Mouse (Mus musculus) neural tube, embryonic 14.5 days (tissue): ENCODE data around the gene Eef1akmt3. TPM values are rescaled to one million over a fixed set of nuclear protein-coding genes. Genes with fewer than 3 reads are reported as not detected.
A peak's percentile ranks its signal among the peaks of the same experiment; 100 is the strongest.

Source experiments
- ATAC-seq: fragments of 200-750 bp; cut with Nextera tagmentation; 2 replicates; pipeline ENCODE4 v1.8.0; 2017; ENCODE audit warnings: low read depth, mild to moderate bottlenecking, moderate TSS enrichment, moderate library complexity
- H3K27ac ChIP-seq: fragments of 300-500 bp; sonication (generic); 2 replicates; pipeline ENCODE4 v1.5.1; 2014; ENCODE audit warnings: low read depth, mild to moderate bottlenecking, control low read depth, low read length, moderate library complexity, mixed read lengths
- H3K27me3 ChIP-seq: fragments of 300-500 bp; sonication (generic); 2 replicates; pipeline ENCODE4 v1.6.1; 2014; ENCODE audit warnings: low read length; ENCODE audit not compliant: control insufficient read depth, insufficient read depth
- H3K36me3 ChIP-seq: fragments of 300-500 bp; sonication (generic); 2 replicates; pipeline ENCODE4 v1.6.1; 2014; ENCODE audit warnings: low read length, mixed read lengths; ENCODE audit not compliant: control insufficient read depth, insufficient read depth
- H3K4me1 ChIP-seq: fragments of 300-500 bp; sonication (generic); 2 replicates; pipeline ENCODE4 v1.6.1; 2014; ENCODE audit warnings: low read length; ENCODE audit not compliant: control insufficient read depth, insufficient read depth
- H3K4me2 ChIP-seq: fragments of 300-500 bp; sonication (generic); 2 replicates; pipeline ENCODE4 v1.6.1; 2014; ENCODE audit warnings: mild to moderate bottlenecking, low read depth, low read length, control low read depth
- H3K4me3 ChIP-seq: fragments of 300-500 bp; sonication (generic); 2 replicates; pipeline ENCODE4 v1.5.1; 2014; ENCODE audit warnings: low read depth, low read length, control low read depth, mixed read lengths
- H3K9ac ChIP-seq: fragments of 300-500 bp; sonication (generic); replicated peaks from 2 replicates; pipeline ENCODE4 v1.6.1; 2014; ENCODE audit warnings: low read depth, mild to moderate bottlenecking, control low read depth, low read length, mixed read lengths
- H3K9me3 ChIP-seq: fragments of 300-500 bp; sonication (generic); 2 replicates; pipeline ENCODE4 v1.6.1; 2016; ENCODE audit warnings: low read length; ENCODE audit not compliant: control insufficient read depth
- WGBS: fragments of 180-500 bp; shearing (Covaris S2); extraction: QIAGEN DNeasy Blood & Tissue Kit; methylation state at CpG from one replicate; pipeline ENCODE4 v1.1.7; 2014; 5-methylcytosine and 5-hydroxymethylcytosine counted together
- polyA plus RNA-seq: library from polyadenylated mRNA; unstranded; fragments of >200 nt; fragmentation: Nextera tagmentation; extraction: Ambion mirVana; gene quantifications from 2 replicates; pipeline ENCODE4 v1.2.1, GENCODE M21; 2014

Gene Eef1akmt3
- polyA plus RNA-seq, 1 experiment from 2014 or later: 0.21 TPM

- no peak for ATAC-seq
- WGBS: 86% methylated on average over 9 of the region's 9 CpGs
- no peak overlapping the region for H3K4me3 ChIP-seq
Measured at GRCm38 (mm10) chr10:127001297-127001696, 40.0 kb downstream of the Eef1akmt3 start.

GRCm38 (mm10) chr10:127000529-127000928 lies 40.8 kb downstream of the Eef1akmt3 start, which contains the start of gene Avil:
TSS of gene Avil (plus strand) at chr10:127000709.
- no peaks in the 10 kb centered on the region for H3K4me1 ChIP-seq
- no peak within 1 kb of the TSS for H3K27ac ChIP-seq
- H3K4me3 ChIP-seq: no peak within 1 kb of the TSS
- no peak for ATAC-seq
- no peak within 1 kb of the TSS for H3K4me2 ChIP-seq
- no peak within 1 kb of the TSS for H3K9ac ChIP-seq
- WGBS: 89% methylated on average over 5 of the region's 5 CpGs
- no peaks in the 10 kb centered on the region for H3K9me3 ChIP-seq
- H3K27me3 ChIP-seq: no peaks in the 10 kb centered on the region
- peaks cover 18% of the 10 kb centered on the region for H3K36me3 ChIP-seq

More at GRCm38 (mm10) chr10:127001297-127001696, 40.0 kb downstream of the Eef1akmt3 start:
- no peaks in the 10 kb centered on the region for H3K27me3 ChIP-seq
- H3K9ac ChIP-seq: no peak overlapping the region
- no peak overlapping the region for H3K4me2 ChIP-seq
- no peaks in the 10 kb centered on the region for H3K9me3 ChIP-seq
- H3K27ac ChIP-seq: no peak overlapping the region
- peaks cover 18% of the 10 kb centered on the region for H3K36me3 ChIP-seq
- no peaks in the 10 kb centered on the region for H3K4me1 ChIP-seq

GRCm38 (mm10) chr10:126997340-126998113 lies 43.8 kb downstream of the Eef1akmt3 start:
- 82% methylated on average over 13 of the region's 13 CpGs for WGBS
- no peak for ATAC-seq
- no peaks in the 10 kb centered on the region for H3K27me3 ChIP-seq

DNA sequence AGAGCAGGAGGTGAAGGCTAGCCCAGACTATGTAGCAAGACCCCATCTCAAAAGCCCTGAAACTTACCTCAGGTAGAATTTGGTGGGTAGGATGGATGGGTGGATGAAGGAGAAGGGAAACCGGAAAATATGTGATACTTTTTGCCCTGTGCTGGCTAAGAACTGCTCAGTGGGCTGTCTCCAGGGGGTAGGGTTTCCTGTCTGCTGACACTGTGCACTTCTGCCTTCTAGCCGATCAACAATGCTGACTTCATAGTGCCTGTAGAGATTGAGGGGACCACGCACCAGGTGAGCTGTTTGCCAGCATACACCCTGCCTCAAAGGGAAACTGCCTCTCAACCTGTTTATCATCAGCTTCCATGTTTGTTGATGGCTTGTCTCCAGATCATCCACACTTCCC lies 47.7 kb downstream of the Eef1akmt3 start:
- Histone ChIP-seq H3K36me3 (peaks cover 41% of the 10 kb centered on the region), H3K27me3 (no peaks in the 10 kb centered on the region), H3K4me2 (no peak overlapping the region), H3K4me3 (no peak overlapping the region), H3K9ac (no peak overlapping the region), H3K4me1 (peaks cover 4% of the 10 kb centered on the region), H3K9me3 (no peaks in the 10 kb centered on the region), H3K27ac (no peak overlapping the region)
- WGBS: 95% methylated on average over 3 of the region's 3 CpGs
- no peak for ATAC-seq

More at GRCm38 (mm10) chr10:126997340-126998113, 43.8 kb downstream of the Eef1akmt3 start:
- H3K4me1 ChIP-seq: no peaks in the 10 kb centered on the region
- H3K9me3 ChIP-seq: no peaks in the 10 kb centered on the region
- no peak overlapping the region for H3K4me2 ChIP-seq
- no peak overlapping the region for H3K4me3 ChIP-seq
- H3K27ac ChIP-seq: no peak overlapping the region
- peaks cover 43% of the 10 kb centered on the region for H3K36me3 ChIP-seq
- no peak overlapping the region for H3K9ac ChIP-seq

GRCm38 (mm10) chr10:126991676-126992075 lies 49.6 kb downstream of the Eef1akmt3 start:
- no peak overlapping the region for H3K4me2 ChIP-seq
- 8% methylated on average over 3 of the region's 3 CpGs for WGBS
- H3K4me1 ChIP-seq: peaks cover 21% of the 10 kb centered on the region
- ATAC-seq: no peak
- H3K4me3 ChIP-seq: no peak overlapping the region
- no peak overlapping the region for H3K27ac ChIP-seq
- no peaks in the 10 kb centered on the region for H3K27me3 ChIP-seq
- peaks cover 29% of the 10 kb centered on the region for H3K36me3 ChIP-seq
- no peak overlapping the region for H3K9ac ChIP-seq
- no peaks in the 10 kb centered on the region for H3K9me3 ChIP-seq

GRCm38 (mm10) chr10:126990313-126991056 lies 50.8 kb downstream of the Eef1akmt3 start:
- Histone ChIP-seq H3K4me1 (peaks cover 31% of the 10 kb centered on the region), H3K27ac (no peak overlapping the region)
- 58% methylated on average over 7 of the region's 7 CpGs for WGBS

DNA sequence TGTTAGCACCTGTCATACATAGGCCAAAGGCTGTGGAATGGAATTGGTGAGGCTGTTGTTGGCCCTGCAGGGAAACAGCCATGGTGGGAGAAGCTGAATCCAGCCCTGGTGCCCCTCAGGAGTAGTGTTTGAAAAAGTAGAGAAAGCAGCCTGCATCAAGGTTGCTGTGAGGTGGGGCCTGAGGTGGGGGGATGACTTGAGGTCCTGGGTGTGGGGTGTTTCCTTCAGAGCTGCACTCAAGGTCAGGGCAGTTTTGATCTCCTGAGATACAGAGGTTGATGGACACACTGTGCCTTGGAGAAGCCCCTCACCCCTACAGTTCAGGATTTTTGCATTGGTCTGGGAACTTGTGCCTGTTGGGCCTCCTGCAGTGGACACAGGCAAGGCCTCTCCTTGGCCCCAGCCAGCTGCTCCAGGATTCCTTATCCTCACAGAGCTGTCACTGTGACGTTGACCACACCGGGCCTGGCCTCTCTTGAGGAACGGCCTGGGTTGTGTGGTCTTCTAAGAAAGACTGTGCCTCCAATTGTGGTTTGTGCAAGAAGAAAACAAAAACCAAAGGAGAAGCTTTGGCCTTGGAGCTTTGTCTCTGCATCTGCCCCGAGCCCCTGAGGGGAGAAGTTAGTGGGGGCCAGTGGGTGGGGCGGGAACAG lies 52.7 kb downstream of the Eef1akmt3 start:
- Histone ChIP-seq H3K9me3 (no peaks in the 10 kb centered on the region), H3K4me3 (no peak overlapping the region), H3K36me3 (peaks cover 15% of the 10 kb centered on the region), H3K4me2 (no peak overlapping the region), H3K27ac (no peak overlapping the region), H3K27me3 (no peaks in the 10 kb centered on the region), H3K9ac (no peak overlapping the region), H3K4me1 (peaks cover 48% of the 10 kb centered on the region)
- ATAC-seq: no peak
- WGBS: 76% methylated on average over 5 of the region's 5 CpGs

More at GRCm38 (mm10) chr10:126990313-126991056, 50.8 kb downstream of the Eef1akmt3 start:
- Histone ChIP-seq H3K36me3 (peaks cover 29% of the 10 kb centered on the region), H3K4me3 (no peak overlapping the region), H3K9ac (no peak overlapping the region), H3K9me3 (no peaks in the 10 kb centered on the region), H3K27me3 (no peaks in the 10 kb centered on the region), H3K4me2 (no peak overlapping the region)
- peak; percentile 66; the same call in 1 of the 2 replicates for ATAC-seq

DNA sequence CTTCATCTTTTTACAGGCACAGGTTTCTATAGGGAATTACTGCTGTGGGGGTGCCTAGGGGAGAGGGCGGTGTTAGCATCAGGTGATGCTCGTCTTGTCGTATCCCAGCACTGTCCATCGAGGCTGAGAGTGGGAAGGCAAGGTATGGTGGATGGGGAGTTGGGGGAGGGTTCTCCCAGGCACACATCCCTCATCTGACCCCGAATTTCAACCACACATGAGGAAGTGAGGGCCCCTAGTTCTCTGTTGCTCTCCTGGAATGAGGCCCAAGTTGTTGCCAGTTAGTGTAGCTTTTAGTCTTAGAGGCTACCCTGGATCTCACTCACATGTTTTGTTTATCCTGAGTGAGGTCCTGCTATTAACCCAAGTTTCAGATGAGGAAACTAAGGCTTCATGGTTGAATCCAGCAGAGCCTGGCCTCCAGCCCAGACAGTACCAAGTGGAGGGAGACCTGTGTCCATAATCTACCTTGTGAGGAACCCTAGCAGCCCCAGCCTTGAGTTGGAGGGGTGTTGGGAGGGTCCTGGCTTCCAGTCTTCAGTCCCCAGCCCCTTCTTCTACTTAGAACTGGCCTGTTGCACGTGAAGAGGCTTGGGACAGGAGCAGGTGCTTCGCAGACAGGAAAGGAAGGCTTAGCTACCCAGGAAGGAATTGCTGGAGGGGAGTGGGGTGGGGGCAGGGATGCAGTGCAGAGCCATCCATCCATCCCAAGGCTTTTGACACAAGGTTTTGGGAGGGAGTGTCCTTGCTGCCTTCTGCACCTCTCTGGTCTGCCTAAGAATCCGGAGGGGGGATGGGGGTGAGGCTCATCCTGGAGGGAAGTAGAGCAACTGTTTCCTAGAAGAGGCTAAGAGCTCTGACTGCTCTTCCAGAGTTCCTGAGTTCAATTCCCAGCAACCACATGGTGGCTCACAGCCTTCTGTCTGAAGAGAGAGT lies 53.9 kb downstream of the Eef1akmt3 start:
- H3K4me1 ChIP-seq: peaks cover 60% of the 10 kb centered on the region

More for the DNA sequence above, 53.9 kb downstream of the Eef1akmt3 start:
- ATAC-seq: no peak
- 59% methylated on average over 8 of the region's 8 CpGs for WGBS
- Histone ChIP-seq H3K27ac (peak overlapping the region; percentile 52; the same call in 1 of the 2 replicates), H3K27me3 (no peaks in the 10 kb centered on the region), H3K4me2 (no peak overlapping the region; the same call in 1 of the 2 replicates), H3K9ac (no peak overlapping the region), H3K4me3 (no peak overlapping the region), H3K36me3 (peaks cover 3% of the 10 kb centered on the region; the same call in 1 of the 2 replicates), H3K9me3 (no peaks in the 10 kb centered on the region)
